Mouse (Mus musculus) megakaryocyte, adult 5-6 weeks (primary cell): Measurements from ENCODE around the gene Ppif. TPM values are rescaled to one million over a fixed set of nuclear protein-coding genes. Genes with fewer than 3 reads are reported as not detected.

ENCODE experiments used
- ATAC-seq: 2 replicates; pipeline ENCODE4 v1.8.0; 2016; ENCODE audit warnings: mild to moderate bottlenecking, inconsistent platforms; ENCODE audit not compliant: poor library complexity, severe bottlenecking
- total RNA-seq, 2 experiments: library from RNA; stranded (forward) in 1 of 2; stranded (reverse) in 1 of 2; fragments of 153-499, 151-499 nt in 1 of 2; fragments of 221-1000, 200-1000 nt in 1 of 2; gene quantifications; 2 replicates each; pipeline versions ENCODE4 v1.2.3 to v1.2.4; 2015 to 2017

The Ppif gene
- total RNA-seq, 2 experiments from 2014 or later, result 9.3 to 27.5 TPM

- 0 out of 2 replicates have a peak, but pooled peaks have one; percentile 6 for ATAC-seq
Observed at GRCm38 (mm10) chr14:25694569-25694897, 579 bp downstream of the Ppif start.

GRCm38 (mm10) chr14:25695059-25695458 is 1.1 kb downstream of the Ppif start:
- ATAC-seq, result no peak

DNA sequence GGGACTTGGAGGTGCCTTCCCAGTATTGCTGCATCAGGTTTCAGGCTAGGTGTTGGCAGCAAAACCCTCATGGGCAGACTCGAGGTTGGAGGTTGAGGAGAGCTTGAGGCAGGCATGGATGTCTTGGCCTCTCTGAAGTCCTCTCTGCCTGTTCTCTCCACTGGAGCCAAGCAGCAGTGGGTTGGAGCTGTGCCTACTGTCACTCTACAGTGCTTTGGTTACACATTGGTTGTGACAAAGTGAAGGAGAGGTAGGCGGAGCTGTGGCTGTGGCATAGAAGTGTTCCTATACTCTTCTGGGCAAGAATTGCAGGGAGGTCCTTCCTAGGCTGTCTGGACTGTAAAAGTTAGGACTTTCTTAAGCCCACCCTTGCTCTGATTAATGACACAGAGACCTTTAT is 2.4 kb downstream of the Ppif start:
- ATAC-seq, result no peak

- peak; percentile 43; the same call in 1 of the 2 replicates for ATAC-seq
Observed at GRCm38 (mm10) chr14:25701986-25702385, 8.0 kb downstream of the Ppif start.

- ATAC-seq, result peak; percentile 52; the same call in 1 of the 2 replicates
Observed at GRCm38 (mm10) chr14:25707691-25708181, 13.8 kb downstream of the Ppif start.

GRCm38 (mm10) chr14:25708451-25708850 is 14.5 kb downstream of the Ppif start:
- ATAC-seq, result no peak

DNA sequence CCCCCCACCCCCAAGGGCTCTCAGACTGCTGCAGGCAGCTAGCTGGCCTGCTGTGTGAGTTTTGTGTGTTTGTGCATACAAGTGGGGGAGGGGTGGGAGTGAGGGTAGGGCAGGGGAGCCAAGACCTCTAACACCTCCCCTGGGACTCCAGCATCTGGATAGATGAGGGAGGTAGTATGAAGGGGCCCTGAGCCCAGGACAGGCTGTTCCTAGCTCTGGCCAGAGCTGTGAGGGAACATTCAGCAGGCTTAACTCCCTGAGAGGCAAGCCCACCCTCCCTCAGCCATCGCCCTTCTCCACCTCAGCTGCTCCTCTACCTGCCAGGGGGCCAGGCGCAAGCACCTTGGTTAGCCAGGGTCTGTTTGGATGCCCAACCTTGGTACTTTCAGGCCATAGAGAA is 15.0 kb downstream of the Ppif start:
- ATAC-seq, result no peak

DNA sequence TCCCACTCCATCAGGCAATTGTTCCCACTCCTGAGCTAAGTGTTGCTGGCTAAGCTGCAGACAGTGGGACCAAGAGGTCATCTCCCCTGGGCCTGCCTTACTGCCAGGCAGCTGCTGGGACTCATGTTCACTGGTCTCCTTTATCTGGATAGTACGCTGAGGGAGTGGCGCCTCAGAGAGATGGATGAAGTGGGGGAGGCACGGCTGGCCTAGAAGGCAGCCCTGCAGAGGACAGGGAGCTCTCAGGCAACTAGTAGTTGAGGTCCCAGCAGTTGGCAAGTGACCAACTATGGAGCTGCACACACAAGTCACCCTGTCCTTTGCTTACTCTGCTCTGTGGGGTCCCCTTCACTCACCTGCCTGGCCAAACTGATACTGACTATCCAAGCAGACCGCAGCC is 16.1 kb downstream of the Ppif start:
- no peak for ATAC-seq

GRCm38 (mm10) chr14:25710681-25711080 is 16.7 kb downstream of the Ppif start:
- ATAC-seq, result no peak

GRCm38 (mm10) chr14:25711177-25711576 is 17.2 kb downstream of the Ppif start:
- ATAC-seq, result no peak

DNA sequence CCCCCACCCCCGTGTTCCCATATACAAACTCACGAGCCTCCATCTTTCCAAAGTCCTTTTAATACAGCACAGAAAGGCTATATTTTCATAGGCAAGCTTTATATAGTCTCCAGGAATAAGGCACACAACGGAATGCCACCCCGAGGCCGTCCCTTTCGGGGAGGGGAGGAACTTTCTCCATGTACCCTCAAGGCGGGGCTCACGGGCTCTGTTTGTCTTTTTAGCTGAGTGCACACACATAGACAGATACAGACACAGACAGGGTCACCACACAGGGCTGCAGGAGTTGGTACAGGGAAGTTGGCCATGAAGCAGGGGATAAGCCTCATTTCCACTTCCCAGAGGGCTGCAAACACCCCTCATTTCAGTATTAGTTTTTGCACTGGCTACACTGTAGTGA is 17.6 kb downstream of the Ppif start:
- ATAC-seq, result no peak

GRCm38 (mm10) chr14:25713443-25713842 is 19.5 kb downstream of the Ppif start:
- no peak for ATAC-seq

- ATAC-seq, result no peak
Observed at GRCm38 (mm10) chr14:25716528-25716927, 22.6 kb downstream of the Ppif start.

DNA sequence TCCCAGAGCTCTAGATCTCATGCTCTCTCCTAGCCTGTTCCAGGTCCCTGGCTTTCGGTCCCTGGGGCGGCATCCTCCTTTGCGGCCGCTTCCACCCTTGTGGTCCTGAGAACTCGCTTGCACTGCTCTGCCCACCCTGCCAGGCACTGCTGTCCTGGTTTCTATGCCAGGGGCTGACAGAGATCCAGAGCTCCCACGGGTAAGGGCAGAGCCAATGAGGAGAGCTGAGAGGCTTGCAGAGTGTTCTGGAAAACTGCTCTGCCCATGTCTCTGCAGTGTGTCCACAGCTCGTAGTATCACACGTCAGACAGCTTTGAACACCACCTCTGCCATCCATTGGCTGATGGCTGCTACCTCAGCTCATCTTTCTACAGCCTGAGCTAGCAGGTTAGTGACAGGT is 23.8 kb downstream of the Ppif start:
- ATAC-seq, result no peak

DNA sequence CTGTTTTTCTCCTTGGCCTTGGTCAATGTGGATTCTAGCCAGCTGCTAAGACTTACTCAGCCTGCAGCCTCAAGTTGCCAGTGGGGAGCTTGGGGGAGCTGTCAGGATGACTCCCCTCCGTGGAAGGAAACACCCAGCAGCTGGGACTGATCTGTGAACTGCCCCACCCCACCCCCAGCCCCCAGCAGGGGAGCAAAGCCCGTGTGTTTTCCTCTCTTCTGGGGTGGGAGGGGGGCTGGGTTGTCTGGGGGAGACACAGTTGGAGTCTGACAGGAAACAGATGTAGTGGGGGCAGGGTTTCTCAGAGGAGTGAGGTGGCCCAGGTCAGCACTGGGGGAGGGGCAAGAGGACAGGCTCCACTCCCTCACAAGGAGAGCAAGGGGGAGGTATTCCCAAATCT is 24.5 kb downstream of the Ppif start:
- no peak for ATAC-seq

DNA sequence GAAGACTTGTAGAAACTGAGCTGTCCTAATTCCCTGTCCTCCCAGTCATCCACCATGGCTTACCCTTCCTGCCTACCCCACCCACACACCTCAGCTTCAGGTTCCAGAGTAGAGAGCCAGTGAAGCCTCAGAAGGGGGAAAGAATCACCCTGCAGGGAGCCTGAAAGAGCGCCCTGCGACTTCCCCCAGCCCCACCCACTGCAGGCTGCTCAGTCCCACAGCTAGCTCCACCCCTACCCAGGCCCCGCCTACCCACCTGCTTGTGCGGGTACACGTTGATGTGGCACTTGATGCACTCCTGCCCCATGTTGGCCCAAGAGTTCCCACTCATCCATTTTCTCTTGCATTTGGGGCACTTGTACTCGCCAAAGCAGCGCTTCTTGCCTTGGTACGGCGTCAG is 25.4 kb downstream of the Ppif start:
- ATAC-seq, result no peak

DNA sequence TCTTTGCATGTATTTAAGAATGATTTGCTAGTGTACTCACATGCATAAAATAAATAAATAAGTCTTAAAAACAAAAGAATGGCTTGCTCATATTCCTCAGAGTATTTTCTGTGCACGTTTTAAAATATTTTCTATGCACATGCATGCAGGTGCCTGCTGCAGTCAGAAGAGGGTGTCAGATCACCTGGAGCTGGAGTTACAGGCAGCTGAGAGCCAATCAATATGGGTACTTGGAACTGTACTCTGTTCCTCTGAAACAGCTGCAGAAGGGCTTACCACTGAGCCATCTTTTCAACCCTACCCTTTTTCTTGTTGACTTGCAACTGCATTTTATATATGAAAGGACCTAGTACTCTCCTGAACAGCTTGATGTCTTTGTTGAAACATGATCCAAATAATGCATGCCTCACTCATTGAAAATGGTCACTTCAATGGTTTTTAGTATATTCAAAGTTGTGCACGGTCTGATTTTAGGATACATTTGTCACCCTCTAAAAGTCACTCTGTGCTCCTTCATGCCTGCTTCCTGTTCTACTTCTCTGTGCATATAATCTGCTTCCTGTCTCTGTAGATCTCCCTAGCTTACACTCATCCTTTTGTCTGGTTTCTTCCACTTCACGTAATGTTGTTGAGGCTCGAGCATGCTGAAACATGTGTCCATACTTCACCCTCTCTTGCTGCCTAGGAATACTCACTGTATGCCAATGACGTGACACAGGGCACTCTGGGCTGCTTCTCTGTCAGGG is 27.2 kb downstream of the Ppif start:
- no peak for ATAC-seq

DNA sequence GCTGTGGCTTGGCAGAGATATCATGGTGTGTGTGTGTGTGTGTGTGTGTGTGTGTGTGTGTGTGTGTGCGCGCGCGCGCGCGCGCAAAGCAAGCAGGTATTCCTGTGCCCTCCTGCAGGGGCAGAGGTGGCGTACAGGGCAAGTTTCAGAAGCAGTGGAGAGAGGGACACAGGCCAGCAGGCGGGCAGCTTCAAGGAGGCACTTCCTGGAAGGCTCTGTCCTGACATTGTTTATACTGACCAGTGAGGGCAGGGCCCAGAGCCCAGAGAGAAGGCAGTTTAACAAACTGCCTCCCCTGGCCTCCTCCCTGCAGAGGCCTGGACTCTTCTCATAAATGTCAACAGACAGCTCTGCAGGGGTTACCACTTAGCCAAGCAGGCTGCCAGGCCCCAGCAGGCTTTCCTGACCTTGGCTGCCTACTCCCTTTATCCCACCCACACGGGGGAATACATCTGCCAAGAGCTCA is 31.1 kb downstream of the Ppif start:
- no peak for ATAC-seq

GRCm38 (mm10) chr14:25725690-25726089 is 31.7 kb downstream of the Ppif start:
- no peak for ATAC-seq

DNA sequence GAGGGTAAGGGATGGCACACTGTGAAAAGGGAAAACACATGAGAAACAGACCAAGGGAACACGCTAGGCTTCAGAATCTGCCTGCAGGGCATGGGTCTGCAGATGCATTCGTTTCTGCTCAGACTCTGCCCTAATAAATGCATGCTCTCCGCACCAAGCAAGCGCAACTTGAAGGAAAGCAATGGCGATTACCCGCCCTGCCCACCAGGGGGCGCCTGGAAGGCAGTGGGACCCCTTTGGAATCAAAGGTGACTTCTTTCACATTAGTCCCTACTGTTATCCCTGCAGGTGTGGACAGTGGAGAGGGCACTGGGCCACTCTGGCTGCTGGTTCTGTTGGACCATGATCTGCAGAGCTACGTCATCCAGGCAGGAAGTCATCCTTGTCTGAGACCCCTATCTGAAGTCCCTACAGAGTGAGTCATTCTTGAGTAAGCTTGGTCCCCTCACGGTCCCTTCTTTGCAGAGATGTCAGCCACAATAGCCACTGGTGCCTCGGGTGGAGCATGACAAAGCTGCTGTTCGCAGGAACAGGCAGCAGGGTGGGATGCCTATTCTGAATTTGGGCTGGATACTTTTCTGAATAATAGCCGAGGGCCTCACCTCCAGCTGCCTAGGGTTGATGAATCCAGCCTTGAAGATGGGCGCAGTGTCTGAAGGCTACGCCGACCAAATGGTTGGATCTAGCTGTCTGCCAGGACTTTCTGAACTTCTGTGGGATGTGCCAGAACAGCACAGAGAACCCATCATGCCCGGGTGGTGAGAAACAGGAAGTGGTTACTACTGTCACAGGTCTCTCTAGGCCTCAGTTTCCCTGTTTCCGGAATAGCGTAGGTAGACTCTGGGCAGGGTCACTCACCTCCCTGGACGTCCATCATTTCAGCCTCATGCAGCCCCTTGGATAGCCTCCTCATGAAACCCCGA is 32.5 kb downstream of the Ppif start:
- peak; percentile 60 for ATAC-seq

DNA sequence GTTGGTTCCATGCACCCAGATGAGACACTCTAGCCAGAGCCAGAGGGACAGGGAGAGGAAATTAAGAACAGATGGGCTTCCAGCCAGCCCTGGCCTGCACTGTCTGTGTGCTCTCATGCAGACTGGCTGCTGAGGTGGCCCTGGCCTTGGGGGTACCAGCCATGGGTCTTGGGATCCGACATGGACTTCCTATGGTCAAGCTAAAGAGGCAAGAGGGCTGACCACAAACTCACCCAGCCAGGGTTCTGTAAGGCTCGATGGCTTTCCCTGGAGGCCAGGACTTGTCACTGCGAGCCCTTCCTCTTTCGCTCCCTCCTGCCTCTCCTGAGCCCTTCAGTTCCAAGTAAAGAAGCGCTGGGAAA is 33.2 kb downstream of the Ppif start:
- ATAC-seq, result peak; percentile 40; the same call in 1 of the 2 replicates
